Mouse (Mus musculus): Measurements from ENCODE around the gene Glb1l3. TPM values are rescaled to one million over a fixed set of nuclear protein-coding genes. Genes with fewer than 3 reads are reported as not detected.

The Glb1l3 gene
- polyA plus RNA-seq, 1 experiment = not detected

GRCm38 (mm10) chr9:26800357-26800756 lies 60.3 kb downstream of the Glb1l3 start:
- Histone ChIP-seq H3K4me3 (ENCODE audit: extremely low read depth, insufficient read depth, insufficient read length) (no peak overlapping the region), H3K36me3 (ENCODE audit: control insufficient read depth, insufficient read depth, low read length) (no peaks in the 10 kb centered on the region), H3K27ac (ENCODE audit: insufficient read depth, low read length) (no peak overlapping the region), H3K4me1 (ENCODE audit: control insufficient read depth, insufficient read depth, insufficient read length) (no peaks in the 10 kb centered on the region), H3K27me3 (ENCODE audit: control insufficient read depth, insufficient read depth, low read length) (no peaks in the 10 kb centered on the region)
- TF ChIP-seq CTCF (IDR thresholded peaks at IDR 0.05; ENCODE audit: extremely low read depth, insufficient read depth, insufficient read length, insufficient replicate concordance) (no peak), POLR2A (IDR thresholded peaks at IDR 0.05; ENCODE audit: low read depth, low read length) (no peak)
- no peak for DNase-seq (ENCODE audit: low read depth in 1 of 2, low spot score in 2 of 2)
- WGBS = 95% methylated on average over 2 of the region's 2 CpGs

DNA sequence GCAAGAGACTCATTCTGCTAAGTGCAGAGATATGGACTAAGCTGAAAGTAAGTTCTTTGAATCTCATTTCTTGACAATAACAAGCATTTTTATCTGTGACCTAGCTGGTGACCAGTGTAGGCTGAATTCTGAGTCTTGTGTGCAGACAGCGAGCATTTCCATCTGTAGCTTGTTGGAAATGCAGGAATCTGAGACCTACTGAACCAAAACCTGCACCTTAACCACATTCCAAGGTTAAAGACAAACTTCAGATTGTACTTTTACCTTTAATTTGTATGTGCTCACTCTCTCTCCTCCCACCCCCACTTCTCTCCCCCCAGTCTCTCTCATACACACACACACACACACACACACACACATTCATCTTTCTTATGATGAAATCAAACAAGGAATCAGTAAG lies 62.0 kb downstream of the Glb1l3 start:
- DNase-seq (ENCODE audit: low read depth in 1 of 2, low spot score in 2 of 2) = no peak
- H3K4me3 ChIP-seq (ENCODE audit: extremely low read depth, insufficient read depth, insufficient read length) = no peak overlapping the region
- no peaks in the 10 kb centered on the region for H3K4me1 ChIP-seq (ENCODE audit: control insufficient read depth, insufficient read depth, insufficient read length)
- H3K27me3 ChIP-seq (ENCODE audit: control insufficient read depth, insufficient read depth, low read length) = no peaks in the 10 kb centered on the region
- TF ChIP-seq POLR2A (IDR thresholded peaks at IDR 0.05; ENCODE audit: low read depth, low read length) (no peak), CTCF (IDR thresholded peaks at IDR 0.05; ENCODE audit: extremely low read depth, insufficient read depth, insufficient read length, insufficient replicate concordance) (no peak)
- H3K27ac ChIP-seq (ENCODE audit: insufficient read depth, low read length) = no peak overlapping the region
- 66% methylated on average over 1 of the region's 1 CpGs for WGBS
- no peaks in the 10 kb centered on the region for H3K36me3 ChIP-seq (ENCODE audit: control insufficient read depth, insufficient read depth, low read length)

GRCm38 (mm10) chr9:26798205-26798604 lies 62.5 kb downstream of the Glb1l3 start:
- 90% methylated on average over 3 of the region's 3 CpGs for WGBS
- Histone ChIP-seq H3K27me3 (ENCODE audit: control insufficient read depth, insufficient read depth, low read length) (no peaks in the 10 kb centered on the region), H3K4me3 (ENCODE audit: extremely low read depth, insufficient read depth, insufficient read length) (no peak overlapping the region), H3K27ac (ENCODE audit: insufficient read depth, low read length) (no peak overlapping the region), H3K4me1 (ENCODE audit: control insufficient read depth, insufficient read depth, insufficient read length) (no peaks in the 10 kb centered on the region), H3K36me3 (ENCODE audit: control insufficient read depth, insufficient read depth, low read length) (no peaks in the 10 kb centered on the region)
- no peak for DNase-seq (ENCODE audit: low read depth in 1 of 2, low spot score in 2 of 2)
- TF ChIP-seq CTCF (IDR thresholded peaks at IDR 0.05; ENCODE audit: extremely low read depth, insufficient read depth, insufficient read length, insufficient replicate concordance) = no peak
- no peak for TF ChIP-seq POLR2A (IDR thresholded peaks at IDR 0.05; ENCODE audit: low read depth, low read length)

GRCm38 (mm10) chr9:26792829-26793228 lies 67.9 kb downstream of the Glb1l3 start:
- H3K27me3 ChIP-seq (ENCODE audit: control insufficient read depth, insufficient read depth, low read length) = no peaks in the 10 kb centered on the region
- DNase-seq (ENCODE audit: low read depth in 1 of 2, low spot score in 2 of 2) = no peak

DNA sequence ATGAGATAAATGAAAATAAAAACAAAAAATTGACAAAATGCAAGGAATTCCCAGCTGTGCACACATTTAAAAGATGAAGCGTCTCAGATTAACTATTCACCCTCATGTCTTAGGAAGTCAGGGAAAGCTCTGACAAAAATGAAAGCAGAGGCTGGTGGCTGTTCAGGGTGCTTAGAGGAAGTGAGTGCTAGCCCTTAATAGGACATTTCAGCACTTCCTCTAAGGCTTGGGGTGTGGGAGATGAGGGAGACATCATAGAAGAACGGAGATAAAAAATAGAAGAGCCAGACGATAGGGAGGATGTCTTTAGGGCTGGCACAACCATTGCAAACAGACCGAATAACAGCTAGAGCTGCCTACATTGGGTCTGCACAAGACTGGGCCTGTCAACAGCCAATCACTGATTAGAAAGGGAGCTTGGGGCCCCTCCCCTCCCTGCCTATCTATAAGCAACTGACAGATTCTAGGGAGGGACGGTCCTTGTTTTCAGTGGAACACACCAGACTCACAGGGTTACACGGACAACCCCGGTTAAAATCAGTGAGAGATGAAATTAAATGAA lies 77.2 kb downstream of the Glb1l3 start:
- Histone ChIP-seq H3K36me3 (ENCODE audit: control insufficient read depth, insufficient read depth, low read length) (no peaks in the 10 kb centered on the region), H3K27ac (ENCODE audit: insufficient read depth, low read length) (no peak overlapping the region), H3K27me3 (ENCODE audit: control insufficient read depth, insufficient read depth, low read length) (no peaks in the 10 kb centered on the region), H3K4me3 (ENCODE audit: extremely low read depth, insufficient read depth, insufficient read length) (no peak overlapping the region), H3K4me1 (ENCODE audit: control insufficient read depth, insufficient read depth, insufficient read length) (no peaks in the 10 kb centered on the region)
- 40% methylated on average over 7 of the region's 7 CpGs for WGBS
- TF ChIP-seq POLR2A (IDR thresholded peaks at IDR 0.05; ENCODE audit: low read depth, low read length) (no peak), CTCF (IDR thresholded peaks at IDR 0.05; ENCODE audit: extremely low read depth, insufficient read depth, insufficient read length, insufficient replicate concordance) (no peak)
- DNase-seq (ENCODE audit: low read depth in 1 of 2, low spot score in 2 of 2) = no peak

More at GRCm38 (mm10) chr9:26792829-26793228, 67.9 kb downstream of the Glb1l3 start:
- H3K36me3 ChIP-seq (ENCODE audit: control insufficient read depth, insufficient read depth, low read length) = no peaks in the 10 kb centered on the region
- no peak overlapping the region for H3K27ac ChIP-seq (ENCODE audit: insufficient read depth, low read length)
- TF ChIP-seq POLR2A (IDR thresholded peaks at IDR 0.05; ENCODE audit: low read depth, low read length) (no peak), CTCF (IDR thresholded peaks at IDR 0.05; ENCODE audit: extremely low read depth, insufficient read depth, insufficient read length, insufficient replicate concordance) (no peak)
- H3K4me3 ChIP-seq (ENCODE audit: extremely low read depth, insufficient read depth, insufficient read length) = no peak overlapping the region
- 90% methylated on average over 3 of the region's 3 CpGs for WGBS
- no peaks in the 10 kb centered on the region for H3K4me1 ChIP-seq (ENCODE audit: control insufficient read depth, insufficient read depth, insufficient read length)

- H3K4me3 ChIP-seq (ENCODE audit: extremely low read depth, insufficient read depth, insufficient read length) = no peak overlapping the region
- no peaks in the 10 kb centered on the region for H3K27me3 ChIP-seq (ENCODE audit: control insufficient read depth, insufficient read depth, low read length)
- H3K27ac ChIP-seq (ENCODE audit: insufficient read depth, low read length) = no peak overlapping the region
- WGBS = 89% methylated on average over 7 of the region's 7 CpGs
- H3K4me1 ChIP-seq (ENCODE audit: control insufficient read depth, insufficient read depth, insufficient read length) = no peaks in the 10 kb centered on the region
- no peak for TF ChIP-seq CTCF (IDR thresholded peaks at IDR 0.05; ENCODE audit: extremely low read depth, insufficient read depth, insufficient read length, insufficient replicate concordance)
- no peak for TF ChIP-seq POLR2A (IDR thresholded peaks at IDR 0.05; ENCODE audit: low read depth, low read length)
- no peak for DNase-seq (ENCODE audit: low read depth in 1 of 2, low spot score in 2 of 2)
- H3K36me3 ChIP-seq (ENCODE audit: control insufficient read depth, insufficient read depth, low read length) = no peaks in the 10 kb centered on the region
Measured at GRCm38 (mm10) chr9:26778421-26778820, 82.3 kb downstream of the Glb1l3 start.

DNA sequence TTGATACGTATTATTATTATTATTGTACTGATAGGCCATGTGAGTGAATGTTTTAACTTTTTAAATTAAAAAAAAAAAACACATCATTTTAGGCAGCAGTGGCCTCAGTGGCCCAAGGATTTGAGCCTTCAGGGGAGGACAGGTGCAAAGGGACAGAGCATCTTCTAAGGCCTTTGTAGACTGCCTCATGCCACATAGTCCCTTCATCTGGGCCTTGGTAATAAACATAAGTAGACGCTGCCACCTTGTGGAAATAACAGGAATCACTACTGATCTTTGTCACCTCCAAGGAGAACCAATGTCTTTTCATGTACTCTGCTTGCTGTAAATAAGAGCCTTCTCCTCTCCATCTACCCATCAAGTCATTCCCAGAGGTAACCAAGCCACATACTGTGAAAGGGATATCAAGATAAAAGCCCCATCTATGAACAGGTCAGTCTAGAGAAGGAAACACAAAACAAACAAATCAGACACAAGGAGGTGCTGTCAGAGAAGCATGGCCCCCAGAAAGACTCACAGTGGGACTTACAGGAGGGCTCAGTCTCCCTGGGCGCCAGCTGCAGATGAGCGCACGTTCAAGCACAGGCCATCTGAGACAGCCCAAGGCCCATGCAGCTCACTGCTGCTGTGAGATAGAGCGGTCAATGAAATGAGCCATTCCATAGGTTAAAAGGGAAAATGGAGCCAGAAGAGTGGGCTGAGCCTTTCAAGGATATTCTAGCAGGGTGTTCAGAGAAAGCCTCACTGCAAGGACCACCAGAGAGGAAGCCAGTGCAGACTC lies 84.4 kb downstream of the Glb1l3 start:
- Histone ChIP-seq H3K27me3 (ENCODE audit: control insufficient read depth, insufficient read depth, low read length) (no peaks in the 10 kb centered on the region), H3K4me1 (ENCODE audit: control insufficient read depth, insufficient read depth, insufficient read length) (no peaks in the 10 kb centered on the region), H3K27ac (ENCODE audit: insufficient read depth, low read length) (no peak overlapping the region), H3K36me3 (ENCODE audit: control insufficient read depth, insufficient read depth, low read length) (no peaks in the 10 kb centered on the region), H3K4me3 (ENCODE audit: extremely low read depth, insufficient read depth, insufficient read length) (no peak overlapping the region)
- 61% methylated on average over 6 of the region's 6 CpGs for WGBS
- DNase-seq (ENCODE audit: low read depth in 1 of 2, low spot score in 2 of 2) = no peak
- TF ChIP-seq POLR2A (IDR thresholded peaks at IDR 0.05; ENCODE audit: low read depth, low read length) (no peak), CTCF (IDR thresholded peaks at IDR 0.05; ENCODE audit: extremely low read depth, insufficient read depth, insufficient read length, insufficient replicate concordance) (no peak)
